Mouse (Mus musculus): ENCODE results near the gene Plxdc1.

Gene Plxdc1

DNA sequence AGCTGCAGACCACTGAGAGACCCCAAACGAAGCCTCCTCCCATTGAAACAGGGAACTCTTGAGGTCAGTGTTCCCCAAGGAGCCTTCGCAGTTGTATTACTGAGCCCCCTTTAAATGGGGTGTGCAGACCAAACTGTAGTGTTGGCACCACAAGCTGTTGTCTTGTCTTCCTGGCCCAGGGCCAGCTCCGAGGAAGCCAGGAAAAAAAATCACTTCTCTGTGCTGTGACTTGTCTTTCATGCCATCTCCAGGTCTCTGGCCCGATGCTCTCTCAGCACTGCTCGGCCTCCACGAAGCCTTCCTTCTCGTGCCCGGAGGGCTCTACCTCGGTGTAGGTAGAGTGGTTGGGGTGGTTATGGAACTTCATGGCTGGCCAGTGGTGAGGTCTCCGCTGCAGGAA lies 62.0 kb downstream of the Plxdc1 start:
- DNase-seq (ENCODE audit: inconsistent age in 2 of 2, low spot score in 1 of 2), result peak in 1 of 2 experiments; percentile 33

DNA sequence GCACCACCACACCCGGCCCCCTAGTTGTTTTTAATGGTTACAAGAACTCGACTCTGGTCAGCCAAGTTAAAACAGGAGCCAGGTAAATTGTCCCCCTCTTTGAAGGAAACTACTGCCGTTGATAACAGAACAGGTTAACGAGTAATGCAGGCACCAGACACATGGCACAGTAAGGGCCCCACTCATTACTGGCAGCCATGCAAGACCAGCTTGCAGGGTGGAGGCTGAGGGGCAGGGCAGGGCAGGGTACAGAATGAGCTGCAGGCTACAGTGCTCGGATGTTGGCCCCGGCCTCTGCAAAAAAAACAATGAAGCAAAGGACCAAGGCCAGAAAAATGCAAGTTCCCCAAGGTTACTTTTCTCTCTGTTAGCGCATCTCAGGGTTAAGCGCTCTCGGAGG lies 62.6 kb downstream of the Plxdc1 start:
- peak; percentile 45 to 62 for DNase-seq (ENCODE audit: inconsistent age in 2 of 2, low spot score in 1 of 2)

DNA sequence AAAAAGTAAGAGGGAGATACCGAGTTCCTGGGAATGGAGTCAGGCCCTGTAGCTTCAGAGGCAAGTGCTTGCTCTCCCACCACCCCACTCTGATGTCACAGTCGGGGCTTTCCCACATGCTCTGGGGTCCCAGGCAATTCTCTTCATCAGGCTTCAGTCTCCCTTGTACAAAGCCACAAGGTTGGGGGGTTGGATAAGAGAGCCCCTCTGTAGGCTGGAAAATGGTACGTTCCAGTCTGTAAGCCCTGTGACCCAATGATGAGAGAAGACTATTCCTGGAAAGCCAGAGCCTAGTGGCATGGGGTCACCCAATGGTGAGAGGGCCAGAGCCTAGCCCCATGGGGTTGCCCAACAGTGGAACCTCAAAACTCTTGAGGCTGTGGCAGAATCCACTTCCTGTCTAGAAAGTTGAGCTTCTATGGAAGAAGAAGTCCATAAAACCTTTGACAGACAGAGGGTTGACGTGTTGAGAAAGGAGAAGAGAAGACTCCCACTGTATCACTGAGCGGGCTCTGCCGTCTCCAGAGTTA lies 70.2 kb downstream of the Plxdc1 start:
- no peak for DNase-seq (ENCODE audit: inconsistent age in 2 of 2, low spot score in 1 of 2)

GRCm38 (mm10) chr11:97915471-97915870 lies 70.8 kb downstream of the Plxdc1 start:
- DNase-seq (ENCODE audit: inconsistent age in 2 of 2, low spot score in 1 of 2), result no peak

DNA sequence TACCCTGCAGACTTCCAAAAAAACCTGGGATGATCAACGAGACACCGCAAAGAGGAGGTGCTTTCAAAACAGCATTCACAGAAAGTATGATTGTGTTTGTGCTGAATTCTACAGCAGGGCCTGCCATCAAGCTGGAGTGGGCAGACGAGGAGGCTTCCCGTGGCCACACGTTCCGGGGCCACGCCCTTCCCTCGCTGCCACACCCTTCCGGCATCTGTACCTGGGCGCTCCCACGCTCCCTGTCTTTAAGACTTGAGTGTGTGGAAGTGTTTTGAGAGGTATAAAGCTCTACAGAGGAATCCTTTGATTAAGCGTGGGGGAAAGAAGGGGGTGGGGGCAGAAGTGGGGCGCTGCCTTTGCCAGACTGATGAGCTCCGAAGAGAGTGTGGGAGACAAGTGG lies 73.1 kb downstream of the Plxdc1 start:
- no peak for DNase-seq (ENCODE audit: inconsistent age in 2 of 2, low spot score in 1 of 2)

DNA sequence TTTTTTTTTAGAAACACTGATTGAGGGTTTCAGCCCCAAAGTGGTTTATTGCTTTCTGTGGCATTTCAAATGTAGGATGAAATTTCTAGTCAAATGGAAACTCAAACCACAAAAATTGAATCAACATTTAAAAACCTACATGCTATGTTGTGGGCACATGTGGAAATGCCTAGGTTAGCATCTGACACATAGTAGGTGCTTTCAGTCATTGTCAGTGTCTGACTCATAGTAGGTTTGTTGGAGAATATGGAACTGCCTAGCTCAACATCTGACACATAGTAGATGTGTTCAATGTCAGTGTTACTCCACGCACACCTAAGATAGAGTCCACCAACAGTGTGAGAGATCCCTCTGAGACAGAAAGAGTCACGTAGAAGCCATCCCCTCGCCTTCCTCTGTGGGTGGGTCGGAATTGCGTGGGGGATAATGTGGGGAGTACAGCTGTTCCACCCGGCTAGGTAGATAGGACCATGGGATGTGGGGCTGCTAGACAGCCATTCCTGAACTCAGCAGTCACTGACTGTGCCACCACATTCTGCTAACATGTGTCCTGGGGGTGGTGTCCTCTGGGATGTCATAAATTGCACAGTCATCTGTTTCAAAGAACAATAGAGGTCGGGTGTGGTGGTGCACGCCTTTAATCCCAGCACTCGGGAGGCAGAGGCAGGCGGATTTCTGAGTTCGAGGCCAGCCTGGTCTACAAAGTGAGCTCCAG lies 77.5 kb downstream of the Plxdc1 start:
- no peak for DNase-seq (ENCODE audit: inconsistent age in 2 of 2, low spot score in 1 of 2)

GRCm38 (mm10) chr11:97907935-97908334 lies 78.3 kb downstream of the Plxdc1 start:
- no peak for DNase-seq (ENCODE audit: inconsistent age in 2 of 2, low spot score in 1 of 2)

DNA sequence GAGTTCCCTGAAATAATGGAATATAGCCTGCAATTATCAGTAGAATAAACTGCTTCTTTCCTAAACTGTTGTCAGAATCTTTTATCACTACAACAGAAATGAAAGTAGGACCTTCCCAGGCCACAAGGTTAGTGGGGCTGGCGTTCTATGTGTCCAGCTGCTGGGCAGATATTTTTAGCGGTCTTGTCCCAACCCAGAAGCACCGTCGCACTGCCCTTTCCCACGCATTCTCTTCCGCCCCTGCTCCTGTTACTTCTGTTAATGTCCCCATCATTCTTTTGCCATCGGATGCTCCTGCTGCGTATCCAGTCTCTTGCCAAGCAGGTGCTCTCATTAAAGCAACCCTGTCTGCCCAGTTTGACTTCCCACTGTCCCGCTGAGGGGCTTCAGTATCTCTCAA lies 79.3 kb downstream of the Plxdc1 start:
- no peak for DNase-seq (ENCODE audit: inconsistent age in 2 of 2, low spot score in 1 of 2)

DNA sequence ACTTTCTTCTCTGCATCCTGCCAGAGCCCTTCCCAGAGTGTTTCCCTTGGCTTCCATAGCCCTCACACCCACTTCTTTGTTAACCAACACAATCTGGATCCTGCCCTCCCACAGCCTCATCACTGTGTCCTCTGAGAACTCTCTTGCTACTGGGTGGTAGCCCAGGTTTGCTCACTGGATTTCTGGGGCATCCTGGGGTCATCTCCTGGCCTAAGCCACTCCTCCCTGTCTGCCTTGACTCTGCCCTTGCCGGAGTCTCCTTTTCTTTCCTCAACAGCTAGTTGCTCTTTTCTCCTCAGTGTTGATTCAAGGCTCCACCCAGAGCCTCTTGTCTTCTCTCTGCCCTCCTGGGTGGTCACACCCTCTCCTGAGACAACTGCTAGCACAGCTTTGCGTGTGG lies 80.3 kb downstream of the Plxdc1 start:
- DNase-seq (ENCODE audit: inconsistent age in 2 of 2, low spot score in 1 of 2), result no peak

GRCm38 (mm10) chr11:97905540-97905939 lies 80.7 kb downstream of the Plxdc1 start:
- no peak for DNase-seq (ENCODE audit: inconsistent age in 2 of 2, low spot score in 1 of 2)

GRCm38 (mm10) chr11:97904801-97905200 lies 81.4 kb downstream of the Plxdc1 start:
- DNase-seq (ENCODE audit: inconsistent age in 2 of 2, low spot score in 1 of 2), result no peak

DNA sequence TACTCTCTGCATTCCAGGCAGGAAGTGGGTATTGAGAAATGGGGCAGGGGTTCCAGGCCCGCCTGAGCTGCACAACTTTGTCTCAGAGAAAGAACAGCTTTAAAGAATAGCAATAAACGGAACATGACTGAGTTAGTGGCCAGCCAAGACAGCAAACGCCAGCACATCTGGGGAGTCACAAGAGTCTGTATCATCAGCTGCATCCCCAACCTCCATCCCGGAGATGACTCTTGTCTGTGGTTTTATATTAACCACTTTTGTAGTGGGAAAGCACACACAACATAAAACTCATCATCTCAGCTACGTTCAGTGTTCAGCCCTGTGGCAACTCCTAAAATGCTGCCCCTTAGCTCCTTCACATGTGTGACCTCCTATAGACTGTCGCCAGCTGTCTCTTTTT lies 84.4 kb downstream of the Plxdc1 start:
- DNase-seq (ENCODE audit: inconsistent age in 2 of 2, low spot score in 1 of 2), result no peak

DNA sequence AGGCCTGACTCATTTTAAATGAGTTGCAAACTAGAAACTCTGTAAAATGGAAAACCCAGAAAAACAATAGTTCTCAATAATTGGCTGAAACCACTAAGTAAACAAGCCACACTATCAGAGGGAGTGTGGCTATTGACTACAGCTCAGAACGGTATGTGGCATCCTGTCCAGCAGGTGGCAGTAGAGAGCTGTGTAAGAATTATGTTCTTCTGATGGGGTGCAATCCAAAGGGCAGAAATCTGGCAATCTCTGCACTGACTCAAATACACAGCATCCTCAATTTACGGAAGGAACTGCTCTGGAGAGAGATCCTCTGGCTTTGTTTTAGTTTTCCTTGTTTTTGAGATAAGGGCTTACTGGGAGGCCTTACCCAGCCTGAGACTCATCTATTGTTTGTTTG lies 86.4 kb downstream of the Plxdc1 start:
- DNase-seq (ENCODE audit: inconsistent age in 2 of 2, low spot score in 1 of 2), result peak; percentile 88 to 97

DNA sequence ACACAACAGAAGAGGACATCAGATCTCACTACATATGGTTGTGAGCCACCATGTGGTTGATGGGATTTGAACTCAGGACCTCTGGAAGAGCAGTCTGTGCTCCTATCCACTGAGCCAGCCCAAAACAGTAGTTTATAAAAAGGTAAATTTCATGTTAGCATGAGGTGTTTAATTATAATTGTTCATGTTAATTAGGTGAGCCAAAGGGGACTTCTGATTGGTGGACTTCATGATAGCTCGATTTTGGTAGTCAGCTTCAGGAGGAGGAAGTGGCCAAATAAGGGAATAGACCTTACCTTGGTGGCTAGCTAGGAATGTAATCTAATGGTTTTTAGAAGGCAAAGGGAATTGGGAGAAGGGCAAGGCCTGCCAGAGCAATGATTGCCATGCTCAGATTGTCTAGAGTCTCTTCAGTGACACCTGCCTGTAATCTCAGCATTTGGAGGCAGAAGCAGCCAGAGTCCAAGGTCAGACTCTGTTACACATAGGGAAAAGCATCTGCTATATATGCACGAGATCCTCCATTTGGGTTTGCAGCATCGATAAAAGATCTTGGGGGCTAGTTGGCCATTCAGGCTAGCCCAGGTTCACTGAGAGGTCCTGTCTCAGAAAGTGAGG lies 88.6 kb downstream of the Plxdc1 start:
- DNase-seq (ENCODE audit: inconsistent age in 2 of 2, low spot score in 1 of 2), result no peak

GRCm38 (mm10) chr11:97896655-97897054 lies 89.6 kb downstream of the Plxdc1 start:
- no peak for DNase-seq (ENCODE audit: inconsistent age in 2 of 2, low spot score in 1 of 2)

DNA sequence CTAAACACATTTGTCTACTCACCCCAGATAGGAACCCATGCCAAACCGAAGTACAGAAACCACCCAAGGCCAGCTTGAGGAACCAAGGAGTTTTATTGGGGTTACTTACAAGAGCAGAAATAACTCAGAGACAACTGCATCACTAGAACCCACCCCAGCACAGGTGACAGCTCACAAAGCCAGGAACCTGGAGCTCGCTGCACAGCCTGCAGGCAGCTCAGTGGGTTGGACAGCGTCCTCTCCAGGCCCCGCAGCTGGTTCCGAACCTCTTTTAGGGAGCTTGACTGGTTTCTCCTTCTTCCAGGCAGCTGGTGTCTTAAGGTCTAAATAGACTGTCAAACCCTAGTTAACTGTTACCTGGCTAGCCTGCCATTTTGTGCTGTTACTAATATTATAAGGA lies 94.4 kb downstream of the Plxdc1 start:
- DNase-seq (ENCODE audit: inconsistent age in 2 of 2, low spot score in 1 of 2), result no peak

GRCm38 (mm10) chr11:97885296-97885915 lies 100.8 kb downstream of the Plxdc1 start:
- no peak for DNase-seq (ENCODE audit: inconsistent age in 2 of 2, low spot score in 1 of 2)

DNA sequence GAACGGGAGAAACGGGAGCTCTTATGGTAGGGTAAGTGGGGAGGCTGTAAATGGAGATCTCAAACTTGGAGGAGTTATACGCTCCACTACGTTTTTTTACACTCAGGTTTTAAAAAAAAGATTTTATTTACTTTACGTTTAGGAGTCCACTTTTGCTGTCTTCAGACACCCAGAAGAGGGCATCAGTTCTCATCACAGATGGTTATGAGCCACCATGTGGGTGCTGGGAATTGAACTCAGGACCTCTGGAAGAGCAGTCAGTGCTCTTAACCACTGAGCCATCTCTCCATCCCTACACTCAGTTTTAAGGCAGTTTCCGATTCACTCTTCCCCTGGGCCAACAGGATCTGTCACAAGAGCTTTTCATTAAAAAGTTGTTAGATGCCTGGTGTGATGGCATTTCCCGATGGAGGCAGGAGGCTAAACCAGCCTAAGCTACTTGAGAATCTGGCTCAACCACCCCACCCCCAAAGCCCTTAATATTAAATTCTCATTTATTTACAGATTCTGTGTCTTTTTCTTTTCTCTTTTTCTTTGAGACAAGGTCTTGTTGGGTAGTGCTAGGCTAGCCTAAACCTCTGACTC lies 101.6 kb downstream of the Plxdc1 start:
- DNase-seq (ENCODE audit: inconsistent age in 2 of 2, low spot score in 1 of 2), result no peak

- peak; percentile 98 to 99 for DNase-seq (ENCODE audit: inconsistent age in 2 of 2, low spot score in 1 of 2)
Measured at GRCm38 (mm10) chr11:97883918-97884600, 102.2 kb downstream of the Plxdc1 start, which contains the start of gene Fbxo47. Fbxo47 (minus strand) TSS chr11:97884154.

DNA sequence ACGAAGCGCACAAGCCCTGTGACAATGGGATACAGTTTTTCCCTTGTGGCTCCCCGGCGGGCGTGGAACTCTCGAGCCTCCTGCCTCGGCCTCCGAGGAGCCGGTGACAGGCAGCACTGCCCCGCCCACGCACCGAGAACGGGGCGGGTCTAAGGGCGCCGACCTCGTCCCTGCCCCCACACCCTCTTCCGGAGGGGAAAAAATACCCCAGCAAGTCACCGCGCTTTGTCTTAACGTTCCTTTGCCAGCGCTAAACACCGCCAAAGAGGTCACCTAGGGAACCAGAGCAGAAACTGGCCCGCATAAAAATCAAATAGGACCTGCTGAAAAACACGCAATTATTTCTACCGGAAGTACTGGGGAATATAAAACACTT lies 102.7 kb downstream of the Plxdc1 start:
- DNase-seq (ENCODE audit: inconsistent age in 2 of 2, low spot score in 1 of 2), result peak; percentile 83 to 92

- DNase-seq (ENCODE audit: inconsistent age in 2 of 2, low spot score in 1 of 2), result no peak
Measured at GRCm38 (mm10) chr11:97880362-97880761, 105.9 kb downstream of the Plxdc1 start.
